Mouse (Mus musculus): ENCODE measurements around the gene Tapbp. TPM values are rescaled to one million over a fixed set of nuclear protein-coding genes. Genes with fewer than 3 reads are reported as not detected.
A peak's percentile ranks its signal among the peaks of the same experiment; 100 is the strongest.

Gene Tapbp
- total RNA-seq, 1 experiment = 39.4 TPM

DNA sequence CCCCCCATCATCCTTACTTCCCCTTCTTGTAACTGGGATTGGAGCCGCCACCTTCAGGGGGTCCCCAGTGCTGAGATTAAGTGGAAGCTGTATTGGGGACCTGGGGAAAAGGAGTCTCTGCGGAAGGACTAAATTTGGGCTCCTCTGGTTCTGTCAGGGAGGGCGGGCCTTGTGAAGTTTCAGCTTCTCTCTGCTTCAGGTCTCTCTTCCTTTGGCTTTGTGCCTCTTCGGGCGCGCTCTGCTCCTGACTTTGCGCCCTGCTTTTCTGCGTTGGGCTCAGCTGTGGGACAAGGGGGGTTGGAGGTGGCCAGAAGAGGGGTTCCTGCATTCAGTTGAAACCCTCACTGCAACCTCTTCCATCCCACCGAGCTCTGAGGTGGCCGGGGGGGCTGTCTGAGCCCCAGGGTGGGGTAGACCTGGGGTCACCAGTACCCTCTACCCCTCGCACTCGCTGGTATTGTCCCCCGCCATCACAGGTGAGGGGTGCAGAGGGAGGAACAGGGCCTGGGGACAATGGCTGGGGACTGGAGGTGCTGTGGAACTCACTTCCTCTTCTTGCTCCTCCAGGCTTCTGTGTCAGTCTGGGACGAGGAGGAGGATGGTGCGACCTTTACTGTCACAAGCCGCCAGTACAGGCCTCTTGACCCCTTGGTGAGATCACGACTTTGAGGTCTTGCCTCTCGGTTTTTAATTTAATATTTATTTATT, 15.6 kb downstream of the Tapbp start:
- TF ChIP-seq HCFC1 (IDR thresholded peaks at IDR 0.05; ENCODE audit: borderline replicate concordance, insufficient read depth, low read length) (no peak), ZNF384 (IDR thresholded peaks at IDR 0.05; ENCODE audit: low read depth, low read length) (no peak), CHD2 (IDR thresholded peaks at IDR 0.05; ENCODE audit: low read depth, low read length) (no peak)
- H3K4me3 ChIP-seq (ENCODE audit: insufficient read depth in 1 of 2, low read depth in 1 of 2, low read length in 2 of 2, poor library complexity in 1 of 2, severe bottlenecking in 1 of 2) = peak overlapping the region; percentile 74 to 75
- H3K27ac ChIP-seq (ENCODE audit: insufficient read depth, low read depth, low read length, poor library complexity, severe bottlenecking) = peak overlapping the region; percentile 41
- H3K9ac ChIP-seq (ENCODE audit: insufficient read depth, low read depth, low read length, poor library complexity, severe bottlenecking) = peak overlapping the region; percentile 71
- H3K9me3 ChIP-seq (ENCODE audit: control insufficient read depth, insufficient read depth, low read depth, low read length) = no peaks in the 10 kb centered on the region
- peaks cover 22% of the 10 kb centered on the region for H3K36me3 ChIP-seq (ENCODE audit: control insufficient read depth, insufficient read depth, low read length, poor library complexity, severe bottlenecking)
- H3K4me1 ChIP-seq (ENCODE audit: control insufficient read depth in 2 of 2, insufficient read depth in 2 of 2, low read length in 2 of 2, poor library complexity in 1 of 2) = peaks cover 0 to 26% of the 10 kb centered on the region in 2 experiments; a peak in 1 of 4 replicates
- DNase-seq (ENCODE audit: low read depth, low spot score) = no peak
- in situ Hi-C loops (cut with MboI; ENCODE audit: low sequenced_read_pairs in 2 of 2, unreplicated experiment in 2 of 2) = no loop called here

DNA sequence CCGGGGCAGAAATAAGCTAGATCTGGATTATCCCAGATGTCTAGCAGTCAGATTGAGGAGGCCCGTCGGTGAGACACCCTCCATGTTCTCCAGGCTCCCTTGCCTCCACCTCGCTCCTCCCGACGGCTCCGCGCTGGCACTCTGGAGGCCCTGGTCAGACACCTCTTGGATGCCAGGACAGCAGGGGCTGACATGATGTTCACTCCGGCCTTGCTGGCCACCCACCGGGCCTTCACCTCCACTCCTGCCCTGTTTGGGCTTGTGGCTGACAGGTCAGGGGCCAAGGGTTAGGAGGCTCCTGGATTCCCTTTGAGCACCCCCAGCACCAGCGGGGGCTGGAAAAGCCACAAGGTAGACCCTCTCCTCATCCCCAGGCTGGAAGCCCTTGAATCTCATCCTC, 16.2 kb downstream of the Tapbp start:
- Histone ChIP-seq H3K9ac (ENCODE audit: insufficient read depth, low read depth, low read length, poor library complexity, severe bottlenecking) (no peak overlapping the region), H3K27ac (ENCODE audit: insufficient read depth, low read depth, low read length, poor library complexity, severe bottlenecking) (no peak overlapping the region), H3K36me3 (ENCODE audit: control insufficient read depth, insufficient read depth, low read length, poor library complexity, severe bottlenecking) (peaks cover 24% of the 10 kb centered on the region), H3K4me1 (ENCODE audit: control insufficient read depth in 2 of 2, insufficient read depth in 2 of 2, low read length in 2 of 2, poor library complexity in 1 of 2) (peaks cover 0 to 27% of the 10 kb centered on the region in 2 experiments; a peak in 1 of 4 replicates), H3K4me3 (ENCODE audit: insufficient read depth in 1 of 2, low read depth in 1 of 2, low read length in 2 of 2, poor library complexity in 1 of 2, severe bottlenecking in 1 of 2) (no peak overlapping the region), H3K9me3 (ENCODE audit: control insufficient read depth, insufficient read depth, low read depth, low read length) (no peaks in the 10 kb centered on the region)
- TF ChIP-seq ZC3H11A (IDR thresholded peaks at IDR 0.05; ENCODE audit: borderline replicate concordance, low read depth, low read length) (no peak), HCFC1 (IDR thresholded peaks at IDR 0.05; ENCODE audit: borderline replicate concordance, insufficient read depth, low read length) (no peak), ZNF384 (IDR thresholded peaks at IDR 0.05; ENCODE audit: low read depth, low read length) (no peak), MAFK (IDR thresholded peaks at IDR 0.05; ENCODE audit: insufficient read depth, low read depth, low read length) (no peak), CHD2 (IDR thresholded peaks at IDR 0.05; ENCODE audit: low read depth, low read length) (no peak)
- no peak for DNase-seq (ENCODE audit: low read depth, low spot score)
- in situ Hi-C loops (cut with MboI; ENCODE audit: low sequenced_read_pairs in 2 of 2, unreplicated experiment in 2 of 2) = no loop called here

DNA sequence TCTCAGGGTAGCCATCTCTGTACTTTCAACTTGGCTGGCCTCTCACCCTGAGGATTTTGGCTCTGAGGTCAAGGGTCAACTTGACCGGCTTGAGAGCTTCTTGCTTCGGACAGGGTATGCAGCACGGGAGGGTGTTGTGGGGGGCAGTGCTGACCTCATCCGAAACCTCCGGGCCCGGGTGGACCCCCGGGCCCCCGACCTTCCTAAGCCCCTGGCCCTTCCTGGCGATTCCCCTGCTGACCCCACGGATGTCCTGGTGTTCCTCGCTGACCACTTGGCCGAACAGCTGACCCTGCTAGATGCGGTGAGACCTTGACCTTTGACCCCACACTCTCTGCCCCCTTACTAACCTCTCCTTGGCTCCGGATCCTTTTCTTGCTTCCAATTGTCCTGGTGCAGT, 16.7 kb downstream of the Tapbp start:
- H3K36me3 ChIP-seq (ENCODE audit: control insufficient read depth, insufficient read depth, low read length, poor library complexity, severe bottlenecking) = peaks cover 29% of the 10 kb centered on the region
- no peak overlapping the region for H3K9ac ChIP-seq (ENCODE audit: insufficient read depth, low read depth, low read length, poor library complexity, severe bottlenecking)
- H3K9me3 ChIP-seq (ENCODE audit: control insufficient read depth, insufficient read depth, low read depth, low read length) = no peaks in the 10 kb centered on the region
- H3K4me1 ChIP-seq (ENCODE audit: control insufficient read depth in 2 of 2, insufficient read depth in 2 of 2, low read length in 2 of 2, poor library complexity in 1 of 2) = peaks cover 0 to 28% of the 10 kb centered on the region in 2 experiments; a peak in 1 of 4 replicates
- no peak overlapping the region for H3K27ac ChIP-seq (ENCODE audit: insufficient read depth, low read depth, low read length, poor library complexity, severe bottlenecking)
- in situ Hi-C loops (cut with MboI; ENCODE audit: low sequenced_read_pairs in 2 of 2, unreplicated experiment in 2 of 2) = no loop called here
- no peak for DNase-seq (ENCODE audit: low read depth, low spot score)
- H3K4me3 ChIP-seq (ENCODE audit: insufficient read depth in 1 of 2, low read depth in 1 of 2, low read length in 2 of 2, poor library complexity in 1 of 2, severe bottlenecking in 1 of 2) = no peak overlapping the region
- TF ChIP-seq ZNF384 (IDR thresholded peaks at IDR 0.05; ENCODE audit: low read depth, low read length) (no peak), MAFK (IDR thresholded peaks at IDR 0.05; ENCODE audit: insufficient read depth, low read depth, low read length) (no peak), HCFC1 (IDR thresholded peaks at IDR 0.05; ENCODE audit: borderline replicate concordance, insufficient read depth, low read length) (no peak), CHD2 (IDR thresholded peaks at IDR 0.05; ENCODE audit: low read depth, low read length) (no peak), ZC3H11A (IDR thresholded peaks at IDR 0.05; ENCODE audit: borderline replicate concordance, low read depth, low read length) (no peak)

DNA sequence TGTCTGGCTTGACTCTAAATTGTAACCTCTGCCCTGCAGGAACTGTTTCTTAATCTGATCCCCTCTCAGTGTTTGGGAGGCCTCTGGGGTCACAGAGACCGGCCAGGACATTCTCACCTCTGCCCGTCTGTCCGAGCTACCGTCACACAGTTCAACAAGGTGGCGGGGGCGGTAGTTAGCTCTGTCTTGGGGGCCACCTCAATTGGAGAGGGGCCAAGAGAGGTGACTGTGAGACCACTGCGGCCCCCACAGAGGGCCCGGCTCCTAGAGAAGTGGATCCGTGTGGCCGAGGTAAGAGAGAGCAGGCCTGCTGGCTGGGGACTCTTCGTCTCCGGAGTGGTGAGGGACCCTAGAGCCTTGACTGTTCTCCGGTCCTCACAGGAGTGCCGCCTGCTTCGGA, 17.3 kb downstream of the Tapbp start:
- peak overlapping the region in 1 of 2 experiments; percentile 27; a peak in 2 of 4 replicates for H3K4me3 ChIP-seq (ENCODE audit: insufficient read depth in 1 of 2, low read depth in 1 of 2, low read length in 2 of 2, poor library complexity in 1 of 2, severe bottlenecking in 1 of 2)
- TF ChIP-seq ZNF384 (IDR thresholded peaks at IDR 0.05; ENCODE audit: low read depth, low read length) = no peak
- H3K9ac ChIP-seq (ENCODE audit: insufficient read depth, low read depth, low read length, poor library complexity, severe bottlenecking) = peak overlapping the region; percentile 42; the same call in 1 of the 2 replicates

More for the DNA sequence above, 17.3 kb downstream of the Tapbp start:
- Histone ChIP-seq H3K27ac (ENCODE audit: insufficient read depth, low read depth, low read length, poor library complexity, severe bottlenecking) (no peak overlapping the region), H3K9me3 (ENCODE audit: control insufficient read depth, insufficient read depth, low read depth, low read length) (no peaks in the 10 kb centered on the region), H3K36me3 (ENCODE audit: control insufficient read depth, insufficient read depth, low read length, poor library complexity, severe bottlenecking) (peaks cover 32% of the 10 kb centered on the region), H3K4me1 (ENCODE audit: control insufficient read depth in 2 of 2, insufficient read depth in 2 of 2, low read length in 2 of 2, poor library complexity in 1 of 2) (peaks cover 0 to 28% of the 10 kb centered on the region in 2 experiments; a peak in 1 of 4 replicates)
- no peak for DNase-seq (ENCODE audit: low read depth, low spot score)
- in situ Hi-C loops (cut with MboI; ENCODE audit: low sequenced_read_pairs in 2 of 2, unreplicated experiment in 2 of 2) = no loop called here
